Mouse (Mus musculus) stomach, embryonic 16.5 days (tissue): ENCODE measurements around the gene Cradd. TPM values are rescaled to one million over a fixed set of nuclear protein-coding genes. Genes with fewer than 3 reads are reported as not detected.

Source experiments
- ATAC-seq: fragments of 200-750 bp; cut with Nextera tagmentation; 2 replicates; pipeline ENCODE4 v1.8.0; 2017; ENCODE audit warnings: moderate number of reproducible peaks, moderate TSS enrichment; ENCODE audit not compliant: insufficient read depth, low FRiP score
- H3K27ac ChIP-seq: fragments of 300-500 bp; sonication (generic); 2 replicates; pipeline ENCODE4 v1.5.1; 2014; ENCODE audit warnings: low read length
- H3K27me3 ChIP-seq: fragments of 300-500 bp; sonication (generic); 2 replicates; pipeline ENCODE4 v1.6.1; 2014; ENCODE audit warnings: low read length, control low read depth, mixed read lengths; ENCODE audit not compliant: control insufficient read depth, insufficient read depth
- H3K36me3 ChIP-seq: fragments of 300-500 bp; sonication (generic); 2 replicates; pipeline ENCODE4 v1.6.1; 2014; ENCODE audit warnings: low read length; ENCODE audit not compliant: control insufficient read depth, insufficient read depth
- H3K4me1 ChIP-seq: fragments of 300-500 bp; sonication (generic); 2 replicates; pipeline ENCODE4 v1.6.1; 2014; ENCODE audit warnings: low read length, control low read depth, mixed read lengths; ENCODE audit not compliant: control insufficient read depth, insufficient read depth
- H3K4me2 ChIP-seq: fragments of 300-500 bp; sonication (generic); 2 replicates; pipeline ENCODE4 v1.6.1; 2014; ENCODE audit warnings: low read depth, low read length, mixed read lengths
- H3K4me3 ChIP-seq: fragments of 300-500 bp; sonication (generic); replicated peaks from 2 replicates; pipeline ENCODE4 v1.5.1; 2014; ENCODE audit warnings: mild to moderate bottlenecking, low read length
- H3K9ac ChIP-seq: fragments of 300-500 bp; sonication (generic); 2 replicates; pipeline ENCODE4 v1.6.1; 2014; ENCODE audit warnings: low read length
- H3K9me3 ChIP-seq: fragments of 300-500 bp; sonication (generic); replicated peaks from 2 replicates; pipeline ENCODE4 v1.6.1; 2016; ENCODE audit warnings: low read length, control low read depth; ENCODE audit not compliant: control insufficient read depth
- WGBS: fragments of 180-500 bp; shearing (Covaris S2); extraction: QIAGEN DNeasy Blood & Tissue Kit; methylation state at CpG from one replicate; pipeline ENCODE4 v1.1.7; 2014; 5-methylcytosine and 5-hydroxymethylcytosine counted together
- polyA plus RNA-seq: library from polyadenylated mRNA; unstranded; fragments of >200 nt; fragmentation: Nextera tagmentation; extraction: Ambion mirVana; gene quantifications from 2 replicates; pipeline ENCODE4 v1.2.1, GENCODE M21; 2015

Gene Cradd
- polyA plus RNA-seq, 1 experiment from 2014 or later, result 9.8 TPM

GRCm38 (mm10) chr10:95184210-95184609, 139.7 kb downstream of the Cradd start:
- no peak overlapping the region for H3K9ac ChIP-seq
- ATAC-seq, result peak; percentile 40; the same call in 1 of the 2 replicates
- H3K9me3 ChIP-seq, result no peaks in the 10 kb centered on the region
- no peak overlapping the region for H3K4me2 ChIP-seq
- WGBS, result 55% methylated on average over 5 of the region's 5 CpGs
- no peak overlapping the region for H3K4me3 ChIP-seq
- H3K27me3 ChIP-seq, result no peaks in the 10 kb centered on the region
- H3K27ac ChIP-seq, result no peak overlapping the region
- H3K36me3 ChIP-seq, result no peaks in the 10 kb centered on the region
- H3K4me1 ChIP-seq, result peaks cover 9% of the 10 kb centered on the region; the same call in 1 of the 2 replicates

GRCm38 (mm10) chr10:95183051-95183450, 140.9 kb downstream of the Cradd start:
- ATAC-seq, result no peak
- peaks cover 9% of the 10 kb centered on the region; the same call in 1 of the 2 replicates for H3K4me1 ChIP-seq
- no peak overlapping the region for H3K4me3 ChIP-seq
- no peaks in the 10 kb centered on the region for H3K27me3 ChIP-seq
- no peak overlapping the region; the same call in 1 of the 2 replicates for H3K27ac ChIP-seq
- no peak overlapping the region for H3K4me2 ChIP-seq
- H3K9me3 ChIP-seq, result no peaks in the 10 kb centered on the region
- no peak overlapping the region for H3K9ac ChIP-seq
- WGBS, result 50% methylated on average over 4 of the region's 4 CpGs
- H3K36me3 ChIP-seq, result no peaks in the 10 kb centered on the region

GRCm38 (mm10) chr10:95182405-95182804, 141.5 kb downstream of the Cradd start:
- no peak for ATAC-seq
- H3K9ac ChIP-seq, result no peak overlapping the region
- H3K4me2 ChIP-seq, result no peak overlapping the region
- H3K9me3 ChIP-seq, result no peaks in the 10 kb centered on the region
- WGBS, result 77% methylated on average over 4 of the region's 4 CpGs
- H3K27me3 ChIP-seq, result no peaks in the 10 kb centered on the region
- peaks cover 9% of the 10 kb centered on the region; the same call in 1 of the 2 replicates for H3K4me1 ChIP-seq
- no peaks in the 10 kb centered on the region for H3K36me3 ChIP-seq
- H3K27ac ChIP-seq, result no peak overlapping the region
- no peak overlapping the region for H3K4me3 ChIP-seq

GRCm38 (mm10) chr10:95181553-95181952, 142.4 kb downstream of the Cradd start:
- H3K4me1 ChIP-seq, result peaks cover 9% of the 10 kb centered on the region; the same call in 1 of the 2 replicates
- H3K9me3 ChIP-seq, result no peaks in the 10 kb centered on the region
- H3K4me2 ChIP-seq, result no peak overlapping the region
- no peaks in the 10 kb centered on the region for H3K27me3 ChIP-seq
- H3K4me3 ChIP-seq, result no peak overlapping the region
- no peak overlapping the region for H3K27ac ChIP-seq
- 54% methylated on average over 10 of the region's 10 CpGs for WGBS
- no peaks in the 10 kb centered on the region for H3K36me3 ChIP-seq
- no peak for ATAC-seq
- no peak overlapping the region for H3K9ac ChIP-seq

GRCm38 (mm10) chr10:95180900-95181299, 143.0 kb downstream of the Cradd start:
- H3K9me3 ChIP-seq, result no peaks in the 10 kb centered on the region
- no peak overlapping the region for H3K27ac ChIP-seq
- H3K36me3 ChIP-seq, result no peaks in the 10 kb centered on the region
- no peak for ATAC-seq
- WGBS, result 73% methylated on average over 3 of the region's 3 CpGs
- H3K4me1 ChIP-seq, result peaks cover 9% of the 10 kb centered on the region; the same call in 1 of the 2 replicates
- no peak overlapping the region for H3K4me3 ChIP-seq
- H3K4me2 ChIP-seq, result no peak overlapping the region
- no peak overlapping the region for H3K9ac ChIP-seq
- H3K27me3 ChIP-seq, result no peaks in the 10 kb centered on the region

GRCm38 (mm10) chr10:95180177-95180576, 143.8 kb downstream of the Cradd start:
- H3K9me3 ChIP-seq, result no peaks in the 10 kb centered on the region
- WGBS, result 70% methylated on average over 8 of the region's 8 CpGs
- no peaks in the 10 kb centered on the region for H3K27me3 ChIP-seq
- ATAC-seq, result no peak
- no peak overlapping the region for H3K4me3 ChIP-seq
- no peaks in the 10 kb centered on the region for H3K36me3 ChIP-seq
- peaks cover 12% of the 10 kb centered on the region; the same call in 1 of the 2 replicates for H3K4me1 ChIP-seq
- no peak overlapping the region for H3K27ac ChIP-seq
- no peak overlapping the region for H3K4me2 ChIP-seq
- H3K9ac ChIP-seq, result no peak overlapping the region

- Histone ChIP-seq H3K27ac (no peak overlapping the region), H3K27me3 (no peaks in the 10 kb centered on the region), H3K4me2 (no peak overlapping the region), H3K36me3 (no peaks in the 10 kb centered on the region), H3K9ac (no peak overlapping the region), H3K4me1 (peaks cover 7% of the 10 kb centered on the region; the same call in 1 of the 2 replicates), H3K4me3 (no peak overlapping the region), H3K9me3 (no peaks in the 10 kb centered on the region)
- 77% methylated on average over 4 of the region's 4 CpGs for WGBS
- ATAC-seq, result no peak
These were observed 145.1 kb downstream of the Cradd start for GRCm38 (mm10) chr10:95178785-95179184.

GRCm38 (mm10) chr10:95175423-95176120, 148.4 kb downstream of the Cradd start:
- Histone ChIP-seq H3K4me1 (peaks cover 3% of the 10 kb centered on the region; the same call in 1 of the 2 replicates), H3K27me3 (no peaks in the 10 kb centered on the region), H3K4me3 (no peak overlapping the region), H3K9me3 (no peaks in the 10 kb centered on the region), H3K9ac (no peak overlapping the region), H3K36me3 (no peaks in the 10 kb centered on the region), H3K4me2 (no peak overlapping the region), H3K27ac (no peak overlapping the region)
- ATAC-seq, result no peak
- 50% methylated on average over 26 of the region's 26 CpGs for WGBS

GRCm38 (mm10) chr10:95174260-95174659, 149.7 kb downstream of the Cradd start:
- H3K4me2 ChIP-seq, result no peak overlapping the region
- no peak overlapping the region for H3K27ac ChIP-seq
- WGBS, result 74% methylated on average over 6 of the region's 6 CpGs
- no peak overlapping the region for H3K4me3 ChIP-seq
- H3K36me3 ChIP-seq, result no peaks in the 10 kb centered on the region
- H3K9me3 ChIP-seq, result no peaks in the 10 kb centered on the region
- ATAC-seq, result no peak
- H3K4me1 ChIP-seq, result peaks cover 3% of the 10 kb centered on the region; the same call in 1 of the 2 replicates
- no peaks in the 10 kb centered on the region for H3K27me3 ChIP-seq
- no peak overlapping the region for H3K9ac ChIP-seq
